Mouse (Mus musculus): ENCODE results near the gene Hdac7. TPM values are rescaled to one million over a fixed set of nuclear protein-coding genes. Genes with fewer than 3 reads are reported as not detected.

The Hdac7 gene
- polyA plus RNA-seq (2015; fragmentation: Nextera tagmentation; extraction: Ambion mirVana), result 7.8 and 9.2 TPM in 2 replicates

- no peaks in the 10 kb centered on the region for H3K27me3 ChIP-seq (replicated peaks; ENCODE audit: control insufficient read depth, insufficient read depth, low read length)
- ATAC-seq, result no peak
- WGBS, result 73% methylated on average over 19 of the region's 19 CpGs
- no peak for TF ChIP-seq CTCF (IDR thresholded peaks at IDR 0.05; ENCODE audit: low read depth)
- no peak within 1 kb of the TSS for H3K9ac ChIP-seq (ENCODE audit: low read depth, low read length)
- H3K4me1 ChIP-seq (replicated peaks; ENCODE audit: control insufficient read depth, insufficient read depth, low read length), result no peaks in the 10 kb centered on the region
- H3K9me3 ChIP-seq (ENCODE audit: control insufficient read depth), result no peaks in the 10 kb centered on the region
- no peaks in the 10 kb centered on the region for H3K36me3 ChIP-seq (ENCODE audit: control insufficient read depth, insufficient read depth)
- H3K4me2 ChIP-seq (replicated peaks; ENCODE audit: low read depth), result no peak within 1 kb of the TSS
- H3K4me3 ChIP-seq (ENCODE audit: low read depth, low read length), result no peak within 1 kb of the TSS
- no peak within 1 kb of the TSS for H3K27ac ChIP-seq (ENCODE audit: low read depth, low read length)
Measured at GRCm38 (mm10) chr15:97844037-97845034, at the start of gene Hdac7. Gene Hdac7 (minus strand): TSS chr15:97844502.

- H3K27me3 ChIP-seq (replicated peaks; ENCODE audit: control insufficient read depth, insufficient read depth, low read length), result no peaks in the 10 kb centered on the region
- whole genome bisulfite sequencing, result 38% methylated on average over 8 of the region's 8 CpGs
- H3K4me1 ChIP-seq (replicated peaks; ENCODE audit: control insufficient read depth, insufficient read depth, low read length), result no peaks in the 10 kb centered on the region
- H3K9ac ChIP-seq (ENCODE audit: low read depth, low read length), result no peak overlapping the region
- H3K36me3 ChIP-seq (ENCODE audit: control insufficient read depth, insufficient read depth), result no peaks in the 10 kb centered on the region; the same call in 1 of the 2 replicates
- no peak for TF ChIP-seq CTCF (IDR thresholded peaks at IDR 0.05; ENCODE audit: low read depth)
- H3K9me3 ChIP-seq (ENCODE audit: control insufficient read depth), result no peaks in the 10 kb centered on the region
- no peak overlapping the region for H3K27ac ChIP-seq (ENCODE audit: low read depth, low read length)
- H3K4me2 ChIP-seq (replicated peaks; ENCODE audit: low read depth), result no peak overlapping the region
- no peak overlapping the region for H3K4me3 ChIP-seq (ENCODE audit: low read depth, low read length)
- ATAC-seq, result no peak
Measured at GRCm38 (mm10) chr15:97892506-97892905, 48.2 kb upstream of the Hdac7 start.

- no peak overlapping the region for H3K27ac ChIP-seq (ENCODE audit: low read depth, low read length)
- H3K9ac ChIP-seq (ENCODE audit: low read depth, low read length), result no peak overlapping the region
- 72% methylated on average over 10 of the region's 10 CpGs for WGBS
Measured at GRCm38 (mm10) chr15:97890450-97890849, 46.1 kb upstream of the Hdac7 start.

DNA sequence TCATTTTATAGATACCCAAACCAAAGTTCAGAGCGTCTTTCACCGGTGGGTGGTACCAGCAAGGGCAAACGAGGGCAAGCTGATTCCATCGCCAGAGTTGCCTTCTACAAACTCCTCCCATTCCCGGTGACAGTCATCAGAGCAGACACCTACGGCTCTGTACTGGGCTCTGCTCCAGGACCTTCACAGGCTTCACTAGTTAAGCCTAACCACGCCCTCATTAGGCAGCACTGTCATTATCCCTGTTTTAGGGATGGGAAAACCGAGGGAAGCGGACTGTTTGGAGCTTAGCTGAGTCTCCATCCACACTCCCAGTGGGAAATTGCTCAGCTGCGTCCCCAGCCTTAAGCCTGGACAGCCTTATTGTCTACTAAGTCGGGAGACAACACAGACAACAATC lies 45.7 kb upstream of the Hdac7 start:
- Histone ChIP-seq H3K27ac (ENCODE audit: low read depth, low read length) (no peak overlapping the region), H3K27me3 (replicated peaks; ENCODE audit: control insufficient read depth, insufficient read depth, low read length) (no peaks in the 10 kb centered on the region), H3K9ac (ENCODE audit: low read depth, low read length) (no peak overlapping the region), H3K4me2 (replicated peaks; ENCODE audit: low read depth) (no peak overlapping the region), H3K4me1 (replicated peaks; ENCODE audit: control insufficient read depth, insufficient read depth, low read length) (no peaks in the 10 kb centered on the region), H3K4me3 (ENCODE audit: low read depth, low read length) (no peak overlapping the region), H3K36me3 (ENCODE audit: control insufficient read depth, insufficient read depth) (no peaks in the 10 kb centered on the region; the same call in 1 of the 2 replicates), H3K9me3 (ENCODE audit: control insufficient read depth) (no peaks in the 10 kb centered on the region)
- ATAC-seq, result 0 out of 2 replicates have a peak, but pooled peaks have one; percentile 17
- TF ChIP-seq CTCF (IDR thresholded peaks at IDR 0.05; ENCODE audit: low read depth), result no peak
- WGBS, result 59% methylated on average over 11 of the region's 11 CpGs

More at GRCm38 (mm10) chr15:97890450-97890849, 46.1 kb upstream of the Hdac7 start:
- H3K27me3 ChIP-seq (replicated peaks; ENCODE audit: control insufficient read depth, insufficient read depth, low read length), result no peaks in the 10 kb centered on the region
- TF ChIP-seq CTCF (IDR thresholded peaks at IDR 0.05; ENCODE audit: low read depth), result no peak
- no peak for ATAC-seq
- H3K4me3 ChIP-seq (ENCODE audit: low read depth, low read length), result no peak overlapping the region
- no peaks in the 10 kb centered on the region; the same call in 1 of the 2 replicates for H3K36me3 ChIP-seq (ENCODE audit: control insufficient read depth, insufficient read depth)
- H3K4me2 ChIP-seq (replicated peaks; ENCODE audit: low read depth), result no peak overlapping the region
- no peaks in the 10 kb centered on the region for H3K9me3 ChIP-seq (ENCODE audit: control insufficient read depth)
- H3K4me1 ChIP-seq (replicated peaks; ENCODE audit: control insufficient read depth, insufficient read depth, low read length), result no peaks in the 10 kb centered on the region

DNA sequence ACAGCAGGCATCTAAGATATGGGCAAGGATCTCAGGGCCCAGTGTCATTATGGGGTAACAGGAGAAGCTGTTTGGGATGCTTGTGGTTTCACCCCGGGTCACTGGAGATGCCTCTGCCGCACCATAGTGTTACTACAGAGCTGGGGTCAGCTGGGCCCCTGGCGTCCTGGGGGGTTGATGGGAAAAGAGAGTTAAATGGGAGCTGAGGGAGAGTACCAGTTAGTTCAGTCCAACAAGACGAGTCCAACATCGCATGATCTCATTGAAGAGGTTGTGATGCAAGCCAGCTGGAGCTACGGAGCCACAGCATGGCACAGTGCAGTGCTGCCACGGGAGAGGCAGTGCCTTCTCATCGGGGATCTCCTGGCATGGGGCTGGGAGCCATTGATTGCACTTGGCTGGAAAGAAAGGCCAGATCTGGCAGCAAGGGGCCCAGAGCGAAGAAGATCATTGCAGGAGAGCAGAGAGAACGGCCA lies 43.3 kb upstream of the Hdac7 start:
- 80% methylated on average over 10 of the region's 10 CpGs for whole genome bisulfite sequencing
- Histone ChIP-seq H3K9ac (ENCODE audit: low read depth, low read length) (no peak overlapping the region), H3K4me1 (replicated peaks; ENCODE audit: control insufficient read depth, insufficient read depth, low read length) (no peaks in the 10 kb centered on the region), H3K27ac (ENCODE audit: low read depth, low read length) (no peak overlapping the region), H3K27me3 (replicated peaks; ENCODE audit: control insufficient read depth, insufficient read depth, low read length) (no peaks in the 10 kb centered on the region), H3K36me3 (ENCODE audit: control insufficient read depth, insufficient read depth) (no peaks in the 10 kb centered on the region; the same call in 1 of the 2 replicates), H3K4me3 (ENCODE audit: low read depth, low read length) (no peak overlapping the region), H3K9me3 (ENCODE audit: control insufficient read depth) (no peaks in the 10 kb centered on the region), H3K4me2 (replicated peaks; ENCODE audit: low read depth) (no peak overlapping the region)
- no peak for ATAC-seq
- TF ChIP-seq CTCF (IDR thresholded peaks at IDR 0.05; ENCODE audit: low read depth), result no peak

DNA sequence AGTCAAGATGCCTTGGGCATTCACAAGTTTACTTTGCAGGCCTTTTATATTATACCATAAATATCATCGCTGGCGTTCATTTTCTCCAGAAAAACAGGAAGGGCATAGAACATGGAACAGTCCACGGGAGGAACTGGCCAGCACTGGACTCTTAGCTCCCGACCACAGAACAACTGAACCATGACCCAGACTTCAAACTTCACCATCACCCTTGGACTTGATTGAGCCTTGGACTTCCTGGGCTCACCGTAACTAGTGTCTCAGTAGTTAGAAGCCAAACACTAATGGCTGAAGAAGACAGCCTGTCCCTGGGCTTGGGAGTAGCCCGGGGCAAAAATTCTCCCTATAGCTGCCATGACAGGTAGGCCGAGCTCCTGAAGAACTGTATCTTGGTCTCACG lies 37.1 kb upstream of the Hdac7 start:
- no peak for ATAC-seq
- no peak for TF ChIP-seq CTCF (IDR thresholded peaks at IDR 0.05; ENCODE audit: low read depth)

More for the DNA sequence above, 37.1 kb upstream of the Hdac7 start:
- Histone ChIP-seq H3K36me3 (ENCODE audit: control insufficient read depth, insufficient read depth) (peaks cover 4% of the 10 kb centered on the region; the same call in 1 of the 2 replicates), H3K4me2 (replicated peaks; ENCODE audit: low read depth) (no peak overlapping the region), H3K9ac (ENCODE audit: low read depth, low read length) (no peak overlapping the region), H3K27me3 (replicated peaks; ENCODE audit: control insufficient read depth, insufficient read depth, low read length) (no peaks in the 10 kb centered on the region), H3K4me3 (ENCODE audit: low read depth, low read length) (no peak overlapping the region), H3K27ac (ENCODE audit: low read depth, low read length) (no peak overlapping the region), H3K9me3 (ENCODE audit: control insufficient read depth) (no peaks in the 10 kb centered on the region), H3K4me1 (replicated peaks; ENCODE audit: control insufficient read depth, insufficient read depth, low read length) (0 out of 2 replicates have a peak, but pooled peaks cover 4% of the 10 kb centered on the region)
- 80% methylated on average over 8 of the region's 8 CpGs for WGBS
